Mouse (Mus musculus) heart, postnatal 0 days (tissue): ENCODE results near the gene Tacr2. TPM values are rescaled to one million over a fixed set of nuclear protein-coding genes. Genes with fewer than 3 reads are reported as not detected.
A peak's percentile ranks its signal among the peaks of the same experiment; 100 is the strongest.

ENCODE experiments used
- ATAC-seq: fragments of 200-750 bp; cut with Nextera tagmentation; 2 replicates; pipeline ENCODE4 v1.8.0; 2017; ENCODE audit warnings: low read depth, moderate number of reproducible peaks, moderate library complexity; ENCODE audit not compliant: insufficient read depth
- DNase-seq: peaks from one replicate; pipeline ENCODE4 v3.0.0-alpha.2; 2016; ENCODE audit warnings: low spot score
- H3K27ac ChIP-seq: fragments of 300-500 bp; sonication (generic); 2 replicates; pipeline ENCODE4 v1.5.1; 2014; ENCODE audit warnings: low read depth, mild to moderate bottlenecking
- H3K27me3 ChIP-seq: fragments of 300-500 bp; sonication (generic); 2 replicates; pipeline ENCODE4 v1.6.1; 2014; ENCODE audit warnings: low read length, mixed read lengths; ENCODE audit not compliant: control insufficient read depth, insufficient read depth
- H3K36me3 ChIP-seq: fragments of 300-500 bp; sonication (generic); replicated peaks from 2 replicates; pipeline ENCODE4 v1.6.1; 2014; ENCODE audit warnings: low read length, mixed read lengths; ENCODE audit not compliant: control insufficient read depth, insufficient read depth
- H3K4me1 ChIP-seq: fragments of 300-500 bp; sonication (generic); 2 replicates; pipeline ENCODE4 v1.6.1; 2014; ENCODE audit warnings: antibody characterized with exemption; ENCODE audit not compliant: control insufficient read depth, insufficient read depth
- H3K4me2 ChIP-seq: fragments of 300-500 bp; sonication (generic); 2 replicates; pipeline ENCODE4 v1.6.1; 2014; ENCODE audit warnings: low read depth, mild to moderate bottlenecking, low read length, moderate library complexity
- H3K4me3 ChIP-seq: fragments of 300-500 bp; sonication (generic); 2 replicates; pipeline ENCODE4 v1.5.1; 2014; ENCODE audit warnings: low read depth, low read length
- H3K9ac ChIP-seq: fragments of 300-500 bp; sonication (generic); replicated peaks from 2 replicates; pipeline ENCODE4 v1.6.1; 2014; ENCODE audit warnings: low read depth, low read length, mixed read lengths
- H3K9me3 ChIP-seq: fragments of 300-500 bp; sonication (generic); replicated peaks from 2 replicates; pipeline ENCODE4 v1.6.1; 2016; ENCODE audit warnings: low read length; ENCODE audit not compliant: control insufficient read depth
- CTCF ChIP-seq: IDR thresholded peaks from 2 replicates; pipeline ENCODE4 v1.5.1; 2016; ENCODE audit warnings: antibody characterized with exemption, control low read depth, low read depth
- EP300 ChIP-seq: IDR thresholded peaks from 2 replicates; pipeline ENCODE4 v1.6.1; 2016; ENCODE audit warnings: antibody characterized with exemption, low read depth
- WGBS: fragments of 180-500 bp; shearing (Covaris S2); extraction: QIAGEN DNeasy Blood & Tissue Kit; methylation state at CpG from one replicate; pipeline ENCODE4 v1.1.7; 2014; 5-methylcytosine and 5-hydroxymethylcytosine counted together
- polyA plus RNA-seq: library from polyadenylated mRNA; unstranded; fragments of >200 nt; fragmentation: Nextera tagmentation; extraction: Ambion mirVana; gene quantifications from 2 replicates; pipeline ENCODE4 v1.2.1, GENCODE M21; 2015
- total RNA-seq: library from RNA; depleted of rRNA; stranded (reverse); fragments of >200 nt; gene quantifications from 2 replicates; pipeline ENCODE4 v1.2.3, GENCODE M21; 2014; ENCODE audit warnings: low replicate concordance

The Tacr2 gene
- total and polyA plus RNA-seq, 2 experiments from 2014 or later: 2.7 TPM; not detected in 1

DNA sequence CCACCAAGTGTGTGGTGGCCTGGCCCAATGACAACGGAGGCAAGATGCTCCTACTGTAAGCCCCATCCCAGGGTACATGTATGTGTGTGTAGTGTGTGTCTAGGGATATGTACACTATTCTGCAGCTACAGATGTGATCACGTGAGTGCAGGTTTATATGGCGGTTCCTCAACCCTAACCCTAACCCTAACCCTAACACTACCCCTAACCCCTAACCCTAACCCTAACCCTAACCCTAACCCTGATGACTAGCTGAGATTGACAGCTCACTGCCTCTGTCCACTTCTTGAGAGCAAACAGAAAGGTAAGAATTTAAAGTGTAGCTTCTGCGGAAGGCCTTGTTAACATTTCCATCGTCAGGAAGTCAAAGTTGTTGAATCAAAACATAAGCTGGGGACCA is 6.1 kb downstream of the Tacr2 start:
- H3K36me3 ChIP-seq: no peaks in the 10 kb centered on the region
- ATAC-seq: no peak

GRCm38 (mm10) chr10:62261115-62261886 is 9.1 kb downstream of the Tacr2 start:
- Histone ChIP-seq H3K27me3 (no peaks in the 10 kb centered on the region), H3K4me1 (0 out of 2 replicates have a peak, but pooled peaks cover 6% of the 10 kb centered on the region), H3K4me3 (no peak overlapping the region), H3K4me2 (no peak overlapping the region), H3K36me3 (no peaks in the 10 kb centered on the region), H3K9me3 (no peaks in the 10 kb centered on the region), H3K27ac (no peak overlapping the region), H3K9ac (no peak overlapping the region)
- DNase-seq (peak; percentile 65), ATAC-seq (peak; percentile 83)
- WGBS: 14% methylated on average over 18 of the region's 18 CpGs
- TF ChIP-seq EP300 (no peak), CTCF (peak; percentile 75)

More for the DNA sequence above, 6.1 kb downstream of the Tacr2 start:
- Histone ChIP-seq H3K4me3 (no peak overlapping the region), H3K4me1 (no peaks in the 10 kb centered on the region), H3K9me3 (no peaks in the 10 kb centered on the region), H3K9ac (no peak overlapping the region), H3K27me3 (no peaks in the 10 kb centered on the region), H3K4me2 (no peak overlapping the region), H3K27ac (no peak overlapping the region)
- DNase-seq: no peak
- TF ChIP-seq EP300 (no peak), CTCF (no peak)
- 89% methylated on average over 5 of the region's 5 CpGs for WGBS

GRCm38 (mm10) chr10:62264299-62264698 is 12.1 kb downstream of the Tacr2 start:
- peaks cover 19% of the 10 kb centered on the region for H3K36me3 ChIP-seq
- H3K9ac ChIP-seq: no peak overlapping the region
- no peak for ATAC-seq
- H3K4me3 ChIP-seq: no peak overlapping the region
- no peak for DNase-seq
- 0 out of 2 replicates have a peak, but pooled peaks cover 6% of the 10 kb centered on the region for H3K4me1 ChIP-seq
- 41% methylated on average over 2 of the region's 2 CpGs for WGBS
- no peaks in the 10 kb centered on the region for H3K27me3 ChIP-seq
- H3K4me2 ChIP-seq: no peak overlapping the region
- H3K27ac ChIP-seq: no peak overlapping the region
- no peaks in the 10 kb centered on the region for H3K9me3 ChIP-seq
- no peak for TF ChIP-seq EP300
- no peak for TF ChIP-seq CTCF

- Histone ChIP-seq H3K4me1 (0 out of 2 replicates have a peak, but pooled peaks cover 6% of the 10 kb centered on the region), H3K4me3 (no peak overlapping the region), H3K36me3 (peaks cover 66% of the 10 kb centered on the region), H3K27me3 (no peaks in the 10 kb centered on the region), H3K9me3 (no peaks in the 10 kb centered on the region), H3K9ac (no peak overlapping the region), H3K27ac (no peak overlapping the region), H3K4me2 (no peak overlapping the region)
- no peak for ATAC-seq
- TF ChIP-seq EP300: no peak
- TF ChIP-seq CTCF: no peak
- DNase-seq: no peak
- WGBS: 63% methylated on average over 16 of the region's 16 CpGs
Observed at GRCm38 (mm10) chr10:62269278-62269677, 17.0 kb downstream of the Tacr2 start.

DNA sequence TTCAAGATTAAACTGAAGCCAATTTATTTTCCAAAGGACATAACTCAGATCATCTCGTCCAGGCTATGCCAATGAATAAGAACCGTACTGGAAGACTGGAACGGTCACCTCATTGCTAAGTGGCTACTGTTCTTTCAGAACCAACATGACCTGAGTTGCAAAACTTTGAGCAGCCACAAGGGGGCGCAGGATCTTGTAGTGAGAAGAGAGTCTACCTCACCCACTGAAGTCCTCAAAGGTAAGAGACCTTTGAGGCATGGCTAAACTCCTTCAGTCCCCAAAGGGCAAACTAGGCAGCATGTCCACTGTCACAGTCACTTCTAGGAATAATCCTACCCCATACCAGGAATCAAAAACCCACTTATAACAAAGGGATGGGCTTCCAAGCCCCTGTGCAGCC is 23.0 kb downstream of the Tacr2 start:
- Histone ChIP-seq H3K4me1 (no peaks in the 10 kb centered on the region), H3K36me3 (peaks cover 83% of the 10 kb centered on the region), H3K27ac (no peak overlapping the region), H3K9ac (no peak overlapping the region), H3K27me3 (no peaks in the 10 kb centered on the region), H3K4me2 (no peak overlapping the region), H3K4me3 (no peak overlapping the region), H3K9me3 (no peaks in the 10 kb centered on the region)
- peak; percentile 71 for DNase-seq
- WGBS: 20% methylated on average over 4 of the region's 4 CpGs
- ATAC-seq: no peak; the same call in 1 of the 2 replicates
- TF ChIP-seq CTCF (peak; percentile 87), EP300 (no peak)
